Mouse (Mus musculus) forelimb bud, embryonic 11.5 days (tissue): Measurements from ENCODE around the gene Il2rg.

Source experiments
- DNase-seq: peaks from one replicate; pipeline ENCODE4 v3.0.0-alpha.2; 2012; ENCODE audit warnings: low read depth, low spot score

The Il2rg gene

GRCm38 (mm10) chrX:101260441-101261325 is 7.4 kb downstream of the Il2rg start:
- DNase-seq, result peak; percentile 90

GRCm38 (mm10) chrX:101256603-101257002 is 11.5 kb downstream of the Il2rg start:
- DNase-seq, result no peak

- no peak for DNase-seq
These were observed 13.3 kb downstream of the Il2rg start for GRCm38 (mm10) chrX:101254740-101255139.

- DNase-seq, result peak; percentile 89
These were observed 13.9 kb downstream of the Il2rg start, which contains the start of gene Foxo4 for GRCm38 (mm10) chrX:101253952-101254729. Gene Foxo4, plus strand, starts transcription at chrX:101254528.

GRCm38 (mm10) chrX:101245011-101245410 is 23.0 kb downstream of the Il2rg start:
- DNase-seq, result no peak

- DNase-seq, result no peak
These were observed 45.3 kb downstream of the Il2rg start for GRCm38 (mm10) chrX:101222796-101223162.

- DNase-seq, result peak; percentile 93
These were observed 45.9 kb downstream of the Il2rg start, which contains the start of gene Snx12 for GRCm38 (mm10) chrX:101221834-101222795. Gene Snx12, minus strand, starts transcription at chrX:101222563.
